Mouse (Mus musculus): ENCODE data around the gene Insr.

GRCm38 (mm10) chr8:3314345-3314744 is 34.9 kb upstream of the Insr start:
- TF ChIP-seq CTCF (IDR thresholded peaks at IDR 0.05 in 2 of 3, conservative IDR thresholded peaks at IDR 0.05 in 1 of 3; ENCODE audit: control insufficient read depth in 1 of 3, insufficient read depth in 1 of 3, low read depth in 2 of 3, low read length in 3 of 3, poor library complexity in 1 of 3, severe bottlenecking in 1 of 3) = no peak
- TF ChIP-seq USF1 (IDR thresholded peaks at IDR 0.05; ENCODE audit: low read depth, low read length) = no peak
- TF ChIP-seq TAL1 (IDR thresholded peaks at IDR 0.05; ENCODE audit: low read length) = no peak
